Mouse (Mus musculus) erythroblast, embryonic 14.5 days (primary cell): Measurements from ENCODE around the gene Gclc.

Source experiments
- GATA1 ChIP-seq: IDR thresholded peaks from 2 replicates; pipeline ENCODE4 v1.6.1; 2012; ENCODE audit warnings: low read length, inconsistent platforms, mixed read lengths
- TAL1 ChIP-seq: IDR thresholded peaks from 3 replicates; pipeline ENCODE4 v1.6.1; 2012; ENCODE audit warnings: low read length, inconsistent platforms, mixed read lengths

- TF ChIP-seq GATA1, result no peak
- TF ChIP-seq TAL1, result no peak
These were observed 39.5 kb downstream of the Gclc start for GRCm38 (mm10) chr9:77793838-77794237.
